Mouse (Mus musculus): ENCODE results near the gene Ubc. TPM values are rescaled to one million over a fixed set of nuclear protein-coding genes. Genes with fewer than 3 reads are reported as not detected.

The Ubc gene
- total and polyA plus RNA-seq, 2 experiments from 2014 or later, result 958 to 1,306 TPM

DNA sequence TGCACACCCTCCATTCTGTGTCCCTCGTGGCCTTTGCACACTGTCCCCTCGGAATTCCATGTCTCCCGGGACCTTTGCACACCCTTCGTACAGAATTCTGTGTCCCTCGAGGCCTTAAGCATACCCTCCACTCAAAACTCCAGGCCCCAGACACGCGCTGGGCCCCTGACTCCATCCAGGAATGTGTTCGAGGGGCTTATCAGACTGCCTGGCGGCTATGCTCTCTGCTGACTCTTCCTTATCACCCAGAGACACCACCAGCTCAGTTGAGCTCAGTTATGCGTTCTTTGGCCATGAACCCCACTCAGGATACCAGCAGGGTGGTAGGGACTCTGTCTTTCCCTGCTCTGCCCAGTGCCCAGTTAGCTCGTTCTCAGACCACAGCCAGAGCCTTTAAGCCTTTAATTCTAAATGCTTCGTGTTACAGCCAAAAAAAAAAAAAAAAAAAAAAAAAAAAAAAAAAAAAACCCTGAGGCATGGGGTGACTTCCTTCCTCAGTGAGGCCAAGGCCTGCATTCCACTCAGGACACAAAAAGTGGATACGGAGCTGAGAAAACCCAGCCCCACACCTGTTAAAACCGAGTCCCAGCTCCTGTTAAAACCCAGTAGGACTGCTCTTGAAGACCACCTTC lies 48.4 kb downstream of the Ubc start:
- Histone ChIP-seq H3K27me3 (ENCODE audit: insufficient read depth, low read length) (no peaks in the 10 kb centered on the region), H3K4me2 (ENCODE audit: low read depth, low read length, poor library complexity, severe bottlenecking) (peak overlapping the region; percentile 91), H3K4me3 (ENCODE audit: low read depth, low read length) (peak overlapping the region; percentile 85), H3K36me3 (ENCODE audit: insufficient read depth, low read length) (no peaks in the 10 kb centered on the region), H3K27ac (ENCODE audit: low read depth, low read length) (no peak overlapping the region), H3K4me1 (ENCODE audit: insufficient read depth, low read length) (peaks cover 12% of the 10 kb centered on the region; the same call in 1 of the 2 replicates), H3K9ac (replicated peaks; ENCODE audit: low read length, poor library complexity, severe bottlenecking) (0 out of 2 replicates have a peak overlapping the region, but pooled peaks have one; percentile 83), H3K9me3 (ENCODE audit: low read length) (no peaks in the 10 kb centered on the region)
- no peak for ATAC-seq (ENCODE audit: low FRiP score)
- no peak for TF ChIP-seq CTCF (IDR thresholded peaks at IDR 0.05)
- DNase-seq (ENCODE audit: low spot score), result no peak
- 54% methylated on average over 14 of the region's 14 CpGs for WGBS

- 0% methylated on average over 40 of the region's 42 CpGs for WGBS
- Histone ChIP-seq H3K27me3 (ENCODE audit: insufficient read depth, low read length) (no peaks in the 10 kb centered on the region), H3K9me3 (ENCODE audit: low read length) (no peaks in the 10 kb centered on the region), H3K36me3 (ENCODE audit: insufficient read depth, low read length) (no peaks in the 10 kb centered on the region), H3K4me1 (ENCODE audit: insufficient read depth, low read length) (peaks cover 12% of the 10 kb centered on the region; the same call in 1 of the 2 replicates), H3K4me3 (ENCODE audit: low read depth, low read length) (peak within 1 kb of the TSS; percentile 85), H3K27ac (ENCODE audit: low read depth, low read length) (peak within 1 kb of the TSS; percentile 62), H3K4me2 (ENCODE audit: low read depth, low read length, poor library complexity, severe bottlenecking) (peak within 1 kb of the TSS; percentile 91), H3K9ac (replicated peaks; ENCODE audit: low read length, poor library complexity, severe bottlenecking) (peak within 1 kb of the TSS; percentile 83)
- peak; percentile 85 for DNase-seq (ENCODE audit: low spot score)
- no peak; the same call in 1 of the 2 replicates for TF ChIP-seq CTCF (IDR thresholded peaks at IDR 0.05)
- peak; percentile 79 for ATAC-seq (ENCODE audit: low FRiP score)
Measured at GRCm38 (mm10) chr5:125340547-125341262, 49.3 kb downstream of the Ubc start, which contains the start of gene Scarb1. TSS of gene Scarb1 (minus strand) at chr5:125341094.

DNA sequence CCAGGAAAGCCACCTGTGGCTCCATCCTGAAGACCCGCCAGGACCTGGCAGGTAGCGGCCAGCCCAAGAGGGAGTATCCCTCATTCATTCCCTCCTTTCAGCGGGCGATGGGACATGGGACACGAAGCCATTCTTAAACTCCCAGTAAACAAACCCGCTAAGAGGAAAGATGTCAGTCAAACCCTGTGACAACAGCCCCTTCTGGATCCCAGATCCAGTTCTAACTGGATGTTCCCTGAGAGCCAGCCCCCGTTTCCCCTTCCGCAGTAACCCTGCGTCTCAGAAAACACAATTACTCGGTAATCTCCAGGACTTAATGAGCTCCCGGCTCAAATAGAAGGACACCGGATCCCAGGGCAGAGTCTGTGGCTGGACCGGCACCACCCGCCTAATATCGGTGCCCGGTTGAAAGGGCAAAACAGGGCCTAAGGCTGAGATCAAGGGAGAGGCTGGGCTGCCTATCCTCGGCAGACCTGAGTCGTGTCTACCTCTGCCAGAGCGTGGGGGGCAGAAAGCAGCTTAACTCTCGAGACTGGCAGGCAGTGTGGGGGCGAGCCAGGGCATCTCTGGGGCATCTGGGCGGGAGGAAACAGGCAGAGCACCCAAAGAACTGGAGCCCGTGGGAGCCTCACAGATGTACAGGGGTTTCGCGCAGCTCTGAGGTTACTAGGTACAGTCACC lies 50.0 kb downstream of the Ubc start:
- H3K9ac ChIP-seq (replicated peaks; ENCODE audit: low read length, poor library complexity, severe bottlenecking), result peak overlapping the region; percentile 83
- H3K4me3 ChIP-seq (ENCODE audit: low read depth, low read length), result peak overlapping the region; percentile 85
- H3K27me3 ChIP-seq (ENCODE audit: insufficient read depth, low read length), result no peaks in the 10 kb centered on the region
- WGBS, result 5% methylated on average over 25 of the region's 25 CpGs
- no peaks in the 10 kb centered on the region for H3K36me3 ChIP-seq (ENCODE audit: insufficient read depth, low read length)
- peaks cover 12% of the 10 kb centered on the region; the same call in 1 of the 2 replicates for H3K4me1 ChIP-seq (ENCODE audit: insufficient read depth, low read length)
- ATAC-seq (ENCODE audit: low FRiP score), result peak; percentile 29; the same call in 1 of the 2 replicates
- H3K27ac ChIP-seq (ENCODE audit: low read depth, low read length), result peak overlapping the region; percentile 62; the same call in 1 of the 2 replicates
- H3K9me3 ChIP-seq (ENCODE audit: low read length), result no peaks in the 10 kb centered on the region
- DNase-seq (ENCODE audit: low spot score), result no peak
- no peak for TF ChIP-seq CTCF (IDR thresholded peaks at IDR 0.05)
- peak overlapping the region; percentile 91 for H3K4me2 ChIP-seq (ENCODE audit: low read depth, low read length, poor library complexity, severe bottlenecking)

DNA sequence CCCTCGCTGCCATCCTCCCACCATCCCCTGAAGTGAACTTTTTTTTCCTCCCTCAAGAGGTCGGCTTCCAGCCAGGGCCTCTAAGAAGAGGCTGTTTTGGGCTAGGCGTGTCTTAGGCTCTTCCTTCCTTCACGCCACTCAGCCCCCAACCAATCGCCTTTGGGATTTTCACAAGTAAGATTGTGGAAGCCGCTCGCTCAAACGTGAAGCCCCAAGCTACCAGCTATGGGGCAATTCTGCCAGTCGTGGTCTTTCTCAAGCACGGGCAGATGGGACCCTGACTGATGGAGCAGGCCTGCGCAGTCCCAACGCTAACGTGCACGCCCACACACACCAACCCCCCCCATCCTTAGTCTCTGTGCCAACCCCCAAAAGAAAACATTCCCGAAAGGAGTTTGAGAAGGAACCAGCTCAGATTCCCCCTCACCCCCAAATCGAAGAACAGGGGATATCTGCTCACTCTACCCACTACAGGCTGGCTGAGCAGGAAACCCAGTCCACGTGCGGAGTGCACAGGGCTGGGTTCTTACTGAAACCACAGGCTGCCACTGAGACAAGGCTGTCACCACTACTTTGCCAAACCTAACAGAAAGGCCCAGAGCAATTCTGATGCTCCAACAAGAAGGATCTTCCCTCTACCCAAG lies 50.8 kb downstream of the Ubc start:
- no peaks in the 10 kb centered on the region for H3K27me3 ChIP-seq (ENCODE audit: insufficient read depth, low read length)
- WGBS, result 13% methylated on average over 18 of the region's 18 CpGs
- ATAC-seq (ENCODE audit: low FRiP score) (no peak), DNase-seq (ENCODE audit: low spot score) (peak; percentile 58)
- peaks cover 12% of the 10 kb centered on the region; the same call in 1 of the 2 replicates for H3K4me1 ChIP-seq (ENCODE audit: insufficient read depth, low read length)
- H3K9me3 ChIP-seq (ENCODE audit: low read length), result no peaks in the 10 kb centered on the region
- peak overlapping the region; percentile 83 for H3K9ac ChIP-seq (replicated peaks; ENCODE audit: low read length, poor library complexity, severe bottlenecking)
- peak overlapping the region; percentile 85 for H3K4me3 ChIP-seq (ENCODE audit: low read depth, low read length)
- TF ChIP-seq CTCF (IDR thresholded peaks at IDR 0.05), result no peak
- H3K27ac ChIP-seq (ENCODE audit: low read depth, low read length), result no peak overlapping the region
- H3K36me3 ChIP-seq (ENCODE audit: insufficient read depth, low read length), result no peaks in the 10 kb centered on the region
- peak overlapping the region; percentile 91 for H3K4me2 ChIP-seq (ENCODE audit: low read depth, low read length, poor library complexity, severe bottlenecking)

- Histone ChIP-seq H3K9ac (replicated peaks; ENCODE audit: low read length, poor library complexity, severe bottlenecking) (no peak overlapping the region), H3K27ac (ENCODE audit: low read depth, low read length) (no peak overlapping the region), H3K4me1 (ENCODE audit: insufficient read depth, low read length) (peaks cover 12% of the 10 kb centered on the region; the same call in 1 of the 2 replicates), H3K9me3 (ENCODE audit: low read length) (no peaks in the 10 kb centered on the region), H3K4me3 (ENCODE audit: low read depth, low read length) (no peak overlapping the region), H3K36me3 (ENCODE audit: insufficient read depth, low read length) (no peaks in the 10 kb centered on the region), H3K4me2 (ENCODE audit: low read depth, low read length, poor library complexity, severe bottlenecking) (no peak overlapping the region), H3K27me3 (ENCODE audit: insufficient read depth, low read length) (no peaks in the 10 kb centered on the region)
- no peak for ATAC-seq (ENCODE audit: low FRiP score)
- no peak for TF ChIP-seq CTCF (IDR thresholded peaks at IDR 0.05)
- WGBS, result 59% methylated on average over 7 of the region's 7 CpGs
- no peak for DNase-seq (ENCODE audit: low spot score)
Measured at GRCm38 (mm10) chr5:125337526-125337925, 52.5 kb downstream of the Ubc start.
